Mouse (Mus musculus) ovary, adult 2 months (tissue): ENCODE results near the gene Rlbp1. TPM values are rescaled to one million over a fixed set of nuclear protein-coding genes. Genes with fewer than 3 reads are reported as not detected.

Source experiments
- polyA plus RNA-seq: library from polyadenylated mRNA; depleted of rRNA; stranded (reverse); fragments of >200 nt; gene quantifications from 2 replicates; pipeline ENCODE4 v1.2.3, GENCODE M21; 2012; rRNA removed

The Rlbp1 gene
- polyA plus RNA-seq: not detected in 2 replicates

GRCm38 (mm10) chr7:79386422-79387133 lies at the start of gene Rlbp1:
Gene Rlbp1 (minus strand): TSS chr7:79387048.

GRCm38 (mm10) chr7:79391883-79392649 lies 5.2 kb upstream of the Rlbp1 start, which contains the start of gene Fanci:
Gene Fanci (plus strand): TSS chr7:79391929.

Other genes with a start within 250 kb of the Rlbp1 start
- 519 and 535 TPM in 2 replicates for gene Mfge8, start 238.0 kb downstream of the Rlbp1 start, polyA plus RNA-seq
- 43.6 and 55.6 TPM in 2 replicates for gene Abhd2, start 113.8 kb downstream of the Rlbp1 start, polyA plus RNA-seq
- 1.2 and 3.1 TPM in 2 replicates for gene Fanci, start 4.9 kb upstream of the Rlbp1 start, polyA plus RNA-seq
- gene Polg, start 79.3 kb upstream of the Rlbp1 start, polyA plus RNA-seq: 72.2 and 77.6 TPM in 2 replicates
- gene Rhcg, start 230.6 kb upstream of the Rlbp1 start, polyA plus RNA-seq: 0.38 and 0.97 TPM in 2 replicates